Mouse (Mus musculus): ENCODE data around the gene Chst15. TPM values are rescaled to one million over a fixed set of nuclear protein-coding genes. Genes with fewer than 3 reads are reported as not detected.
A peak's percentile ranks its signal among the peaks of the same experiment; 100 is the strongest.

Chst15 gene
- polyA plus RNA-seq, 1 experiment from 2014 or later = 24.4 TPM

DNA sequence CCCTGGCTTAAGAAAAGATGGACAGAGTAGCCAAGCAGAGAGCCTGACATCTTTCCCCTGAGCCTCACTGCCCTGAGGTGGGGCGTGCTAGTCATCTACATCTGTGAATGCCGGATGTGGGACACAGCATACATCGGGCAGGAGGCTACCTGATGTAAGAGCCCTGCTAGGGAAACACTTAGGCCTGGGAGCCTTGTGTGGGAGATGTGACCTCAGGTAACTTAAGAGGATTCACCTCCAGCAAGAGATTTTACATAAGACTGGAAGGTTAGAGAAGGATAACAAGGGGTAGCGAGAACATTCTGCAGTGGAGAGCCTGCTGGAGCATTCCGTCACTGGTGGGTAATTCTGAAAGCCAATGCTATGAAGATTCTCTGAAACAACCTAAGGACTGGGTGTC lies 69.9 kb downstream of the Chst15 start:
- peaks cover 45% of the 10 kb centered on the region for H3K4me1 ChIP-seq (replicated peaks)
- ATAC-seq (ENCODE audit: low FRiP score) = 0 out of 2 replicates have a peak, but pooled peaks have one; percentile 15
- no peaks in the 10 kb centered on the region for H3K9me3 ChIP-seq
- H3K4me3 ChIP-seq = no peak overlapping the region
- H3K4me2 ChIP-seq = peak overlapping the region; percentile 23; the same call in 1 of the 2 replicates
- peak overlapping the region; percentile 56 for H3K9ac ChIP-seq
- H3K27ac ChIP-seq = peak overlapping the region; percentile 89
- H3K27me3 ChIP-seq = no peaks in the 10 kb centered on the region
- WGBS = 29% methylated on average over 5 of the region's 5 CpGs
- H3K36me3 ChIP-seq = peaks cover 7% of the 10 kb centered on the region

- ATAC-seq (ENCODE audit: low FRiP score) = no peak
- H3K9me3 ChIP-seq = no peaks in the 10 kb centered on the region
- 95% methylated on average over 6 of the region's 6 CpGs for WGBS
- H3K27me3 ChIP-seq = no peaks in the 10 kb centered on the region
- H3K36me3 ChIP-seq = peaks cover 19% of the 10 kb centered on the region
- no peak overlapping the region for H3K9ac ChIP-seq
- H3K4me3 ChIP-seq = no peak overlapping the region
- peaks cover 41% of the 10 kb centered on the region for H3K4me1 ChIP-seq (replicated peaks)
- peak overlapping the region; percentile 89; the same call in 1 of the 2 replicates for H3K27ac ChIP-seq
- no peak overlapping the region for H3K4me2 ChIP-seq
Measured at GRCm38 (mm10) chr7:132245730-132246129, 71.3 kb downstream of the Chst15 start.

DNA sequence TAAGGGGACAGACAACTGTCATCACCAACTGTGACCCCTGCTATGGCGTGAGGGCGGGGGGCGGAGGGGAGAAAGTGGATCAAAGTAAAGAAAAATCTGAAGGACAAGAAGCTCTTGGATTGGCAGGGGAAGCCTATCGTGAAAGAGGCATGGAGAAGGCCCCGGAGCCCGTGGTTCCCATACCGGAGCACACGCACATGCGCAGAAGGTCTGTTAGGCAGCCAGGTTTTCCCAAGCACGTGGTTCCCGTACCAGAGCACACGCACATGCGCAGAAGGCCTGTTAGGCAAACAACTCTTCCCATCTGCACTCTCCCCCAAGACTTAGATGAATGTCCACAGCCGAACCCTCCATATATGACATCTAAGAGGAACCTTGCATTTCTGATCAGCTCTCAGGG lies 72.4 kb downstream of the Chst15 start:
- no peak for ATAC-seq (ENCODE audit: low FRiP score)
- Histone ChIP-seq H3K4me2 (no peak overlapping the region), H3K4me1 (replicated peaks) (peaks cover 36% of the 10 kb centered on the region), H3K9me3 (no peaks in the 10 kb centered on the region), H3K9ac (no peak overlapping the region), H3K36me3 (peaks cover 23% of the 10 kb centered on the region), H3K4me3 (no peak overlapping the region), H3K27ac (no peak overlapping the region), H3K27me3 (no peaks in the 10 kb centered on the region)
- 92% methylated on average over 14 of the region's 14 CpGs for WGBS

DNA sequence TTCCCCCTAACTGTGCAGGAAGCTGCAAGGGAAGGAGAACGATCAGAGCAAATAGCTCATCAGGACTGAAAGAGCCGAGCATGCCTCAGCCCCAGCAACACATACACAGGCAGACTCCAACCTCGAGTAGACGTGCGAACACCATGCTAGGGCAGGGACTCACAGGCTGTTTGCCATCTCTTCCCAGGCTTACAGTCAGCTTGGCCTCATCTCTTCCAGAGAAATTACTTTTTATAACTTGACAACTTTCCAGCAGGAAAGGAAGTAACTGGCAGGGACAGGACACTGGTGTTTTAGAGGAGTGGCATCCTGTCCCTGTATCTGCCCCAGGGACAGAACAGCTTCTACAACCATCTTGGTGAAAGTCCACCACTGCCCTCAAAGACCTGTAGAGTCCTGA lies 73.8 kb downstream of the Chst15 start:
- Histone ChIP-seq H3K4me1 (replicated peaks) (peaks cover 23% of the 10 kb centered on the region), H3K9ac (no peak overlapping the region), H3K4me2 (no peak overlapping the region), H3K4me3 (no peak overlapping the region), H3K27ac (no peak overlapping the region), H3K9me3 (no peaks in the 10 kb centered on the region), H3K27me3 (no peaks in the 10 kb centered on the region), H3K36me3 (peaks cover 32% of the 10 kb centered on the region)
- no peak for ATAC-seq (ENCODE audit: low FRiP score)
- WGBS = 81% methylated on average over 5 of the region's 5 CpGs

GRCm38 (mm10) chr7:132242617-132243141 lies 74.3 kb downstream of the Chst15 start:
- Histone ChIP-seq H3K27me3 (no peaks in the 10 kb centered on the region), H3K4me2 (no peak overlapping the region), H3K4me1 (replicated peaks) (peaks cover 17% of the 10 kb centered on the region), H3K9me3 (no peaks in the 10 kb centered on the region), H3K4me3 (no peak overlapping the region), H3K27ac (no peak overlapping the region), H3K9ac (no peak overlapping the region), H3K36me3 (peaks cover 38% of the 10 kb centered on the region)
- 44% methylated on average over 4 of the region's 4 CpGs for WGBS
- no peak for ATAC-seq (ENCODE audit: low FRiP score)

GRCm38 (mm10) chr7:132238921-132239320 lies 78.1 kb downstream of the Chst15 start:
- H3K27ac ChIP-seq = no peak overlapping the region
- H3K4me2 ChIP-seq = no peak overlapping the region
- ATAC-seq (ENCODE audit: low FRiP score) = no peak
- H3K27me3 ChIP-seq = no peaks in the 10 kb centered on the region
- no peak overlapping the region for H3K9ac ChIP-seq
- 92% methylated on average over 3 of the region's 3 CpGs for WGBS
- peaks cover 6% of the 10 kb centered on the region; the same call in 1 of the 2 replicates for H3K4me1 ChIP-seq (replicated peaks)
- H3K36me3 ChIP-seq = peaks cover 52% of the 10 kb centered on the region
- no peak overlapping the region for H3K4me3 ChIP-seq
- H3K9me3 ChIP-seq = no peaks in the 10 kb centered on the region

DNA sequence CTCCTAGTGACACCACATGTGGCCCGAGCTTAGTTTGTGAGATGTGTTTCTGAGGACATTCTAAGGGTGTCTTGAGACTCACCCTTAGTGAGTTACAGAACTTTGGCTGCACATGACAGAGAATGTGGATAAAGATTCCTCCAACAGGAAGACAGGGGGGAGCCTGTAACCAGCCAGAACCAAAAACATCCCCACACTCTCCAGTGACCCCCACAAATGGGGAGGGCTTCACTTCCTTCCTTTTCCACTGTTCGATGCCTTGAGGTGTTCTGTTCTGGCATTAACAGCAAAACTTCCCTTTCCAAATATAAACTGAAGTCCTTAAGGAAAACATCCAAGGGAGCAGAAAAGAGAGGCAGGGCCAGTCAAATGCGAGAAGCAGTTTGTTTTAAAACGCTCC lies 79.8 kb downstream of the Chst15 start:
- Histone ChIP-seq H3K27me3 (no peaks in the 10 kb centered on the region), H3K4me3 (no peak overlapping the region), H3K4me1 (replicated peaks) (peaks cover 6% of the 10 kb centered on the region; the same call in 1 of the 2 replicates), H3K9me3 (no peaks in the 10 kb centered on the region), H3K9ac (no peak overlapping the region), H3K27ac (no peak overlapping the region), H3K36me3 (peaks cover 52% of the 10 kb centered on the region), H3K4me2 (no peak overlapping the region)
- WGBS = 86% methylated on average over 4 of the region's 4 CpGs
- ATAC-seq (ENCODE audit: low FRiP score) = no peak

DNA sequence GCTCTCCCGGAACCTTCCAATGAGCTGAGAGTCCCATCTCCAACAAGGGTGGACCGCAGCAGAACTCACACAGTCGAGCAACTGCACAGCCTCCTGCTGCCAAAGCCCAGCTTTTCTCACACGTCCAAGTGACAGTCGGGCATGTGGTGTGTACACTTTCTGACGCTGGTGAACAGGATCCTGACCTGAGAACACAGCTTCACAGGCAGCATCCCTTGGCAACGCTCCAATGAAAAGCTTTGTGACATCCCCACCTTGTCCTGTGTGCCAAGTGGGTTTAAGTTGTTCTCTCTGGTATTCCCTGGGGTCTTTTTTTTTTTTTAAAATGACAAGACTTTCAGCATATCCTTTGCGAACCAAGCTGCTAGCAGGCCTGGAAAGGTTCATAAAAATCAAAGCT lies 80.2 kb downstream of the Chst15 start:
- Histone ChIP-seq H3K9ac (no peak overlapping the region), H3K36me3 (peaks cover 48% of the 10 kb centered on the region), H3K27ac (no peak overlapping the region), H3K4me3 (no peak overlapping the region), H3K4me1 (replicated peaks) (peaks cover 6% of the 10 kb centered on the region; the same call in 1 of the 2 replicates), H3K4me2 (no peak overlapping the region), H3K9me3 (no peaks in the 10 kb centered on the region), H3K27me3 (no peaks in the 10 kb centered on the region)
- no peak for ATAC-seq (ENCODE audit: low FRiP score)
- 77% methylated on average over 8 of the region's 8 CpGs for WGBS

DNA sequence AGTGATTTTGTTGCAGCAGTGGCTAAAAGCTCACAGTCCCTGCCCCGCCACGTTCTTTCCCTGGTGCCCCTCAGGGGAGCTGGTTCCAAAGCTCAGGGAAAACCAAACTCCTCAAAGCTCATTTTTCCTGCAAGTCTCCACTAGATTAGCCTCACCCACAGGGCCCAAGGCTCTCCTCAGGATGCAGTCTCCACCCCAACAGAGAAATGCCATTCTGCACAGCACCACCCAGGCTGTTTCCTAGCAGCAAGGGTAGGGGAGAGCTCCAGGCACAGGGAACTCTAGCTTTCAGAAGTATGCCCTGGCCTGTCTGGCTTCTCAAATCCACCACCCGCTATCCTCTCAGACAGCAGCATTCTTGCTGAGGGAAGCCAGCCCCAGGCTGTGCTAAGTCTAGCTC lies 82.8 kb downstream of the Chst15 start:
- Histone ChIP-seq H3K27ac (0 out of 2 replicates have a peak overlapping the region, but pooled peaks have one; percentile 9), H3K9me3 (no peaks in the 10 kb centered on the region), H3K36me3 (peaks cover 33% of the 10 kb centered on the region), H3K4me2 (no peak overlapping the region), H3K4me1 (replicated peaks) (peaks cover 6% of the 10 kb centered on the region; the same call in 1 of the 2 replicates), H3K9ac (no peak overlapping the region), H3K4me3 (no peak overlapping the region), H3K27me3 (no peaks in the 10 kb centered on the region)
- ATAC-seq (ENCODE audit: low FRiP score) = no peak
- WGBS = 40% methylated on average over 3 of the region's 3 CpGs

- Histone ChIP-seq H3K9ac (no peak overlapping the region), H3K9me3 (no peaks in the 10 kb centered on the region), H3K4me1 (replicated peaks) (peaks cover 6% of the 10 kb centered on the region; the same call in 1 of the 2 replicates), H3K27ac (no peak overlapping the region), H3K36me3 (peaks cover 28% of the 10 kb centered on the region), H3K4me3 (no peak overlapping the region), H3K27me3 (no peaks in the 10 kb centered on the region), H3K4me2 (no peak overlapping the region)
- ATAC-seq (ENCODE audit: low FRiP score) = no peak
- WGBS = 82% methylated on average over 4 of the region's 4 CpGs
Measured at GRCm38 (mm10) chr7:132233732-132234131, 83.3 kb downstream of the Chst15 start.

- whole genome bisulfite sequencing = 7% methylated on average over 2 of the region's 2 CpGs
- Histone ChIP-seq H3K4me3 (no peak overlapping the region), H3K4me2 (no peak overlapping the region), H3K4me1 (replicated peaks) (peaks cover 6% of the 10 kb centered on the region; the same call in 1 of the 2 replicates), H3K36me3 (peaks cover 23% of the 10 kb centered on the region), H3K27ac (no peak overlapping the region), H3K27me3 (no peaks in the 10 kb centered on the region), H3K9ac (no peak overlapping the region), H3K9me3 (no peaks in the 10 kb centered on the region)
- no peak for ATAC-seq (ENCODE audit: low FRiP score)
Measured at GRCm38 (mm10) chr7:132232937-132233336, 84.1 kb downstream of the Chst15 start.

DNA sequence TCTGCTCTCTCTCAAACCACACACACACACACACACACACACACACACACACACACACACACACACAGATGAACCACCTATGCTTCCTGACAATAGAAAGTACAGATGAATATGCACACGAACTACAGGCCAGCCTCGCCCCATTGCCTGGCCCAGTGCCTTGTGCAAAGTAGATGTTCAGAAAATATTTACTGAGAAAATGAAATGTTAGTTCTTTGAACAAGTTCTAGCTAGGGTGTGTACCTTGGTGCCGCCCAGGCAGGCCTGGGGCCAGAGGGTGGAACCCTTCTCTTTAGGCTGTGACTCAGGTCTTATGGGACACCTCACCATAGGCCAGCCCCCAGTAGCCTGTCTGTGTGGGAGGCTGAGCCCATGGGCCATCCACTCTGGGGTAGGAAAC lies 85.6 kb downstream of the Chst15 start:
- no peak for ATAC-seq (ENCODE audit: low FRiP score)
- H3K36me3 ChIP-seq = peaks cover 10% of the 10 kb centered on the region
- H3K4me2 ChIP-seq = no peak overlapping the region
- H3K4me1 ChIP-seq (replicated peaks) = peaks cover 10% of the 10 kb centered on the region; the same call in 1 of the 2 replicates
- no peaks in the 10 kb centered on the region for H3K9me3 ChIP-seq
- H3K27ac ChIP-seq = no peak overlapping the region
- no peak overlapping the region for H3K4me3 ChIP-seq
- no peaks in the 10 kb centered on the region for H3K27me3 ChIP-seq
- 90% methylated on average over 3 of the region's 3 CpGs for WGBS
- no peak overlapping the region for H3K9ac ChIP-seq

DNA sequence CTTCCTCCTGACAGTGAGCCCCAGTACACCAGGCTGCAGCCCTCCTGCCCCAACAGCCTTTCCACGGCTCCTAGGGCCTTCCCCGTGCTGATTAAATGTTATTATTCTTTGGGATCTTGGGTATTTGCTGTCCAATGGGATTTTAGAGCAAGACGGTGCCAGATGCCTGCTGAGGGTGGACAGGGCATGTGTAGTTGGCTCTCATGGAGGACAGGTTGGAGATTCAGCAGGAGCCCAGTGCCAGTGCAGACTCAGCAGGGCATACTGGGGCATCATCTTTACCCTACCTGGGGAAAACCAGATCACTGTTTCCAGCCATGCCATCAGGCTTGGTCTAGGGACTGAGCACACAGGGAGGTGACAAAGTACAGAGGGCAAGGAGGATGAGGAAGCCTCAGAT lies 86.1 kb downstream of the Chst15 start:
- Histone ChIP-seq H3K27me3 (peaks cover 3% of the 10 kb centered on the region; the same call in 1 of the 2 replicates), H3K4me1 (replicated peaks) (peaks cover 10% of the 10 kb centered on the region; the same call in 1 of the 2 replicates), H3K9me3 (no peaks in the 10 kb centered on the region), H3K4me3 (no peak overlapping the region), H3K4me2 (no peak overlapping the region), H3K9ac (no peak overlapping the region), H3K36me3 (peaks cover 8% of the 10 kb centered on the region), H3K27ac (no peak overlapping the region)
- ATAC-seq (ENCODE audit: low FRiP score) = no peak
- 78% methylated on average over 3 of the region's 3 CpGs for WGBS
